Mouse (Mus musculus) embryonic fibroblast, embryonic 13.5 days (primary cell): ENCODE measurements around the gene Zbtb34.

Experiments
- CTCF ChIP-seq: IDR thresholded peaks from 2 replicates; pipeline ENCODE4 v1.5.1; 2011; ENCODE audit warnings: mild to moderate bottlenecking, control low read depth, low read length, moderate library complexity, borderline replicate concordance; ENCODE audit not compliant: insufficient read depth
- POLR2A ChIP-seq: IDR thresholded peaks from 2 replicates; pipeline ENCODE4 v1.6.1; 2011; ENCODE audit warnings: low read depth, mild to moderate bottlenecking, control low read depth, low read length, moderate library complexity

DNA sequence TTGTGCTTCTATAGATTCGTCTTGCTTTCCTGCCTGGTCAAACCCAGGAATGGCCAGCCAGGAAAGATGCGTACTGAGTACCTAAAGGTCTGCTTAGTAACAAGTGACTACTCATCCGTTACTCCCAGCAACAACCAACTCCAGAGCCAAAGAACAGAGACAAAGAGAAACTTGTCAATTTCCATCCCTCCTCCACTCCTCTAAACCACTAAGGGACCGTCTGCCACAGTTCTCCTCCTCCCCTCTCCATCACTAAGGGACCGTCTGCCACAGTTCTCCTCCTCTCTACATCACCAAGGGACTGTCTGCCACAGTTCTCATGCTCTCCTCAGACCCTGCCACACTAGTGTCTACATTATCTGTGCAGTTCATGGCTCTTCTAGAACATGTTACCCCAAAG lies 34.1 kb upstream of the Zbtb34 start:
- TF ChIP-seq POLR2A (no peak), CTCF (no peak)
